Mouse (Mus musculus) megakaryocyte, embryonic 14.5 days (primary cell): ENCODE data around the gene Fgf18.

Experiments
- FLI1 ChIP-seq: IDR thresholded peaks from 2 replicates; pipeline ENCODE4 v1.6.1; 2012; ENCODE audit warnings: low read length, inconsistent platforms, mixed read lengths
- GATA1 ChIP-seq: IDR thresholded peaks from 3 replicates; pipeline ENCODE4 v1.6.1; 2012; ENCODE audit warnings: mixed read lengths, low read length, inconsistent platforms, borderline replicate concordance

DNA sequence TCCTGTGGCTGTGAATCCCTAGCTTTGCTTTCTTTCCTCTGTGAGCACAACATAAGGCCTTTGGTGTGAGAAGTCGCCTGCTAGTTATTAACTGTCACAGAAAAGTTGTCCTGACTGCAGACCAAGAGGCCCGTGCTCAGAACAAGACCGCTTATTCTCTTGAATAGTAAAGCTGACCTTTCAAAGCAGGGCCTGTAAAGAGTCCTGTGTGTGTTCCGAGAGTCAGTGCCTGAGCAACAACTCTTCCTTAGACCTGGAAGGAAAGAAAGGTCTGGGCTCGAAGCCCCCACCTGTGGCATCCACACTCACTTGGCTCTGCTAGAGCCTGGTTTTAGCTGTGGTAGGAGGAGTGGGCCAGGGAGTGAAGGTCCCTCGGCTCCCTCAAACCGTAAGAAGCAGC lies 47.9 kb upstream of the Fgf18 start:
- TF ChIP-seq FLI1 (no peak), GATA1 (no peak)
